Mouse (Mus musculus) kidney, adult 2 months (tissue): ENCODE measurements around the gene Ddx58. TPM values are rescaled to one million over a fixed set of nuclear protein-coding genes. Genes with fewer than 3 reads are reported as not detected.

ENCODE experiments used
- DNase-seq: peaks from one replicate; pipeline ENCODE4 v3.0.0; 2021
- H3K27ac ChIP-seq: fragments of 200-500 bp; 2 replicates; pipeline ENCODE4 v1.5.1; 2012; ENCODE audit warnings: low read depth, low read length, control low read depth, inconsistent platforms; ENCODE audit not compliant: insufficient read depth
- H3K27me3 ChIP-seq: fragments of 200-500 bp; replicated peaks from 2 replicates; pipeline ENCODE4 v1.6.1; 2012; ENCODE audit warnings: mild to moderate bottlenecking, moderate library complexity, low read length, inconsistent platforms; ENCODE audit not compliant: control insufficient read depth, insufficient read depth
- H3K36me3 ChIP-seq: fragments of 200-500 bp; 2 replicates; pipeline ENCODE4 v1.6.1; 2012; ENCODE audit warnings: mild to moderate bottlenecking, moderate library complexity, low read length, inconsistent platforms; ENCODE audit not compliant: control insufficient read depth, insufficient read depth
- H3K4me1 ChIP-seq: fragments of 200-500 bp; 2 replicates; pipeline ENCODE4 v1.6.1; 2011; ENCODE audit warnings: low read length; ENCODE audit not compliant: control insufficient read depth, insufficient read depth
- H3K4me3 ChIP-seq: fragments of 200-500 bp; 2 replicates; pipeline ENCODE4 v1.5.1; 2011; ENCODE audit warnings: mild to moderate bottlenecking, low read depth, low read length, control low read depth; ENCODE audit not compliant: insufficient read depth
- CTCF ChIP-seq: fragments of 200-500 bp; conservative IDR thresholded peaks from 2 replicates; pipeline ENCODE4 v1.5.1; 2011; ENCODE audit warnings: low read depth, mild to moderate bottlenecking, control low read depth, low read length, moderate library complexity, mixed read lengths; ENCODE audit not compliant: insufficient read depth, insufficient read length
- POLR2A ChIP-seq: fragments of 200-500 bp; IDR thresholded peaks from one replicate; pipeline ENCODE4 v1.6.1; 2011; ENCODE audit warnings: low read depth, low read length, control low read depth
- WGBS: fragments of 180-500 bp; shearing (Covaris S2); methylation state at CpG from one replicate; pipeline ENCODE4 v1.1.7; 2018; 5-methylcytosine and 5-hydroxymethylcytosine counted together
- polyA plus RNA-seq: library from polyadenylated mRNA; depleted of rRNA; stranded (reverse); fragments of >200 nt; gene quantifications from 2 replicates; pipeline ENCODE4 v1.2.3, GENCODE M21; 2012

The Ddx58 gene
- polyA plus RNA-seq, 1 experiment: 19.4 TPM

DNA sequence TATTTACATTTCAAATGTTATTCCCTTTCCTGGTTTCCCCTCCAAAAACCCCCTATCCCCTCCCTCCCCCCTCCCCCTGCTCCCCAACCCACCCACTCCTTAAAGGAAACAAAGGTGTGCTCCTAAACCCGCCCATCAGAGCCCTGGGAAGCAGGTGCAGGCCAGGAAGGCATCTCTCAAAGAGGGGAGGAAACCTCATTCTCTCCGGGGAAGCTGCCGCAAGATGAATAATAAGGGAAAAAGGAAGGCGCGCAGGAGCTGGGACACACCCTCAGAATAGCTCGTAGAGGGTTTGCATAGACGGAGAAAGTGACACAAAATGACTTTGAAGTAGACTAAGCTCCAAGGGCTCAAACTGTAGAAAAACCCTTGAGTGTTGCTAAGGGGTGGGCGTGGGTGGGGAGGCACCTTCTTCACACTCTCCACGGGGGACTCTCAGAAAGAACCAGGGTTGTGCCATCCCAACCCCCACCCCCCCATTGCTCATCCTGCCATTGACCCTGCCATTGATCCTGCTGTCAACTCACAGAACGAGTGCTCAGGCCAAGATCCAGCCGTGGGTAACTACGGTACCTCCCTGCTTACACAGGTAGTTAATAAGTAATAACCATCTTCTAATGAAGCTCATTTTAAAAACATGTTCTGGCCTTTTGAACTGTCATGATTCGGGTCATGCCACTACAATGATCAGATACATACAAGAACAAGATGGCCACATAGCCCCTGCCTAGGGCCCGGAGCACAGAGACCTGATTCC, 18.4 kb downstream of the Ddx58 start:
- Histone ChIP-seq H3K4me1 (no peaks in the 10 kb centered on the region; the same call in 1 of the 2 replicates), H3K27me3 (no peaks in the 10 kb centered on the region), H3K27ac (no peak overlapping the region), H3K36me3 (peaks cover 2% of the 10 kb centered on the region), H3K4me3 (no peak overlapping the region)
- TF ChIP-seq CTCF (no peak), POLR2A (no peak)
- 52% methylated on average over 14 of the region's 14 CpGs for WGBS
- DNase-seq: peak; percentile 61

DNA sequence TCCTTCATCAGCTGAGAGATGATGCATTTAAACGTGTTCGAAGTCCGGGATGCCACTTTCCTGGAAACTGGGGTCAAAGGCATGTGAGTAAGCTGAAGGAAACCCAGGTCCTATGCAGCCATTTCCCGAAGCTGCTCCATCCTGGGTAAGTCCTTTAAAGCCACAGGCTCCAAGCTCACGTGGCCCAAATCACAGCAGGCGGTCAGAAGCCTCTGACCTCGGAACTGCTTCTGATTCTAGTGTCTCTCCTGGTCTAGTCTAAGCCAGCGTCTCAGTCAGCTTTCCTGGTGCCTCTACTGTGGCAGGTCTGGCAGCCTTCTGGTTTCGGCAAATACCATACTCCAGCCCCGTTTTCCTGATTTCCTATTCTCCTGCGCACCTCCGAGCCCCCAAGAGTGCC, 19.2 kb downstream of the Ddx58 start:
- Histone ChIP-seq H3K36me3 (peaks cover 2% of the 10 kb centered on the region), H3K4me1 (no peaks in the 10 kb centered on the region; the same call in 1 of the 2 replicates), H3K27ac (no peak overlapping the region), H3K27me3 (no peaks in the 10 kb centered on the region), H3K4me3 (no peak overlapping the region)
- no peak for TF ChIP-seq POLR2A
- TF ChIP-seq CTCF: no peak
- DNase-seq: peak; percentile 44
- 60% methylated on average over 12 of the region's 12 CpGs for WGBS

- no peaks in the 10 kb centered on the region for H3K27me3 ChIP-seq
- DNase-seq: peak; percentile 53
- H3K27ac ChIP-seq: no peak overlapping the region
- peak; percentile 70 for TF ChIP-seq CTCF
- TF ChIP-seq POLR2A: no peak
- no peaks in the 10 kb centered on the region for H3K4me1 ChIP-seq
- 77% methylated on average over 7 of the region's 7 CpGs for WGBS
- H3K4me3 ChIP-seq: no peak overlapping the region
- no peaks in the 10 kb centered on the region; the same call in none of the 2 replicates for H3K36me3 ChIP-seq
Observed at GRCm38 (mm10) chr4:40218382-40218781, 21.2 kb downstream of the Ddx58 start.

GRCm38 (mm10) chr4:40217910-40218309, 21.7 kb downstream of the Ddx58 start:
- no peaks in the 10 kb centered on the region; the same call in 1 of the 2 replicates for H3K36me3 ChIP-seq
- 66% methylated on average over 3 of the region's 3 CpGs for WGBS
- no peak overlapping the region for H3K27ac ChIP-seq
- no peaks in the 10 kb centered on the region for H3K4me1 ChIP-seq
- no peaks in the 10 kb centered on the region for H3K27me3 ChIP-seq
- H3K4me3 ChIP-seq: no peak overlapping the region
- DNase-seq: no peak
- TF ChIP-seq CTCF (0 out of 2 replicates have a peak, but pooled peaks have one; percentile 27), POLR2A (no peak)

DNA sequence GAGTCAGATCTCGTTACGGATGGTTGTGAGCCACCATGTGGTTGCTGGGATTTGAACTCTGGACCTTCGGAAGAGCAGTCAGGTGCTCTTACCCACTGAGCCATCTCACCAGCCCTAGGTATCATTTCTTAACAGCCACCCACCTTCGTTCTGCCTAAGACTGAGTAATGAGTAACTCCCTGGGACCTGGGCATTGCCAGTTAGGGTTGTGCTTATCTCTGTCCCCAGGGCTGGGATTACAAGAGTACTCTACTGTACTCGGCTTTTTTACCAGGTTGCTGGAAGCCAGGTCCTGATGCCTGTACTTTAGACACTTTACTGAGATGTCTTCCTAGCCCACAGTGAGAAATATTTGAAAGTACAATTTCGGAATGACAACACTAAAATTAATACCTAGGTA, 27.5 kb downstream of the Ddx58 start:
- 61% methylated on average over 5 of the region's 6 CpGs for WGBS
- H3K27me3 ChIP-seq: no peaks in the 10 kb centered on the region
- peak; percentile 30 for DNase-seq
- no peak overlapping the region for H3K4me3 ChIP-seq
- peaks cover 2% of the 10 kb centered on the region for H3K36me3 ChIP-seq
- H3K4me1 ChIP-seq: no peaks in the 10 kb centered on the region
- no peak overlapping the region for H3K27ac ChIP-seq
- no peak for TF ChIP-seq POLR2A
- no peak for TF ChIP-seq CTCF

DNA sequence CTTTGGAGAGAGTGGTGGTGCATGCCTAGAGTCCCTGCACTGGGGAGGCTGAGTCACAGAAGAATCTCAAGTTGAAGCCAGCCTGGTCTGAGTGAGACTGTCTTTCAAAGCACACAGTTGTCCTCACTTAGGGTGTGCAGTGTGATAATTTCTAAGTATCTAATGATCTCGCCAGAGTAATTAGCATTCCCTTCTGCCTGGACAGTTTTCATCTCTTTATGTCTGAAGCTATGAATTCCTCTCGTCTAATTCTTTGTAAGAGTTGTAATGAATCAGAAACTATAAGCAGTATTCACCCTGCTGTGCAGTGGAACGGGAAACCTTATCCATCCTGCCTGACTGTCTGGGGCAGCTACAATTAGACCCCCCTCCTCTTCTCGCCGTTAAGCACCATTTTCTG, 31.9 kb downstream of the Ddx58 start:
- no peak for DNase-seq
- Histone ChIP-seq H3K4me1 (no peaks in the 10 kb centered on the region), H3K27me3 (no peaks in the 10 kb centered on the region), H3K36me3 (peaks cover 5% of the 10 kb centered on the region), H3K27ac (no peak overlapping the region), H3K4me3 (no peak overlapping the region)
- WGBS: 73% methylated on average over 5 of the region's 5 CpGs
- TF ChIP-seq CTCF (no peak), POLR2A (no peak)

DNA sequence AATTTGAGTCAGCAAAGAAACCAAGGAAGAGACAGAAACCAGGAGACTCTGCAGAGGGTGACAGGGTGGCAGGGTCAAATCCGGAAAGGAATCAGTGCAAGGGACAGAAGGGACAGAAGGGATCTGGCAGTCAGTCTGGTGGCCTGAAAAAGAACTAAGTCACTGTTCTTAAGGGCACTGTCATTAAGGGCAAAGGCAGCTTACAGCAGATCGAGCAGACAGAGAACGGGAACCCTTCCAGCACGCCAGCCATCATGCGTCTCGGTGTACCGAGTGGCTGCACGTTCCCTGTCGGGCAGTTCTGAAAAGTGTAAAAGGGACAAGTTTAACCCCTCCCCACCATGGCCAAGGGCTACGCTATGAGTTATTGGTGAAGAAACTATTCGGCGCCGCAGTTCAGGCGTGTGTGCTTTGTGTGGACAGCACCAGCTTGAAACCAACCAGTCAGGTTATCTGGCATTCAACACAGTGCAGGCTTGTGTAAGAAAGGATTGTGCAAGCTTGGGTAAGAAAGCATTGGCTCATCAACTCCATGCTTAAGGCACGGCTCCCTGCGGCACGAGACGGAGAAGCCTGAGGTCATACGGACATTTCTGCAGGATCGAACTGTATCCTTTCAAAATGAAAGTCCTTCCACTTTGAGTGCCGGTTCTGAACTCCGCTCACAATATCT, 34.3 kb downstream of the Ddx58 start:
- TF ChIP-seq POLR2A (no peak), CTCF (no peak)
- WGBS: 88% methylated on average over 22 of the region's 22 CpGs
- H3K4me3 ChIP-seq: no peak overlapping the region
- H3K36me3 ChIP-seq: peaks cover 5% of the 10 kb centered on the region
- no peak overlapping the region for H3K27ac ChIP-seq
- DNase-seq: no peak
- no peaks in the 10 kb centered on the region for H3K27me3 ChIP-seq
- no peaks in the 10 kb centered on the region for H3K4me1 ChIP-seq
